Mouse (Mus musculus): ENCODE results near the gene Selenbp2.
"Not testable (repeated sequence)": the region's sequence is repeated elsewhere in the genome, so short reads cannot be mapped to it uniquely, and the experiment has no call there.

- not testable (repeated sequence) for TF ChIP-seq CTCF (IDR thresholded peaks at IDR 0.05; ENCODE audit: low read depth, low read length); POLR2A (IDR thresholded peaks at IDR 0.05; ENCODE audit: extremely low read depth, insufficient read depth, low read length)
These were observed 4.7 kb upstream of the Selenbp2 start for GRCm38 (mm10) chr3:94688698-94689097.

Data from liver, adult 2 months (tissue).